Mouse (Mus musculus) brain, adult 2 months (tissue): ENCODE measurements around the gene Zfp169.

ENCODE experiments used
- DNase-seq: peaks from one replicate; pipeline ENCODE4 v3.0.0; 2011; ENCODE audit warnings: low read depth, low spot score

Zfp169 gene

GRCm38 (mm10) chr13:48519122-48519521 lies 5.9 kb upstream of the Zfp169 start:
- peak; percentile 51 for DNase-seq

GRCm38 (mm10) chr13:48515861-48516260 lies 2.6 kb upstream of the Zfp169 start:
- no peak for DNase-seq

GRCm38 (mm10) chr13:48508661-48509060 lies 4.6 kb downstream of the Zfp169 start:
- DNase-seq = no peak

GRCm38 (mm10) chr13:48502422-48502821 lies 10.8 kb downstream of the Zfp169 start:
- no peak for DNase-seq

GRCm38 (mm10) chr13:48498676-48499075 lies 14.6 kb downstream of the Zfp169 start:
- no peak for DNase-seq

GRCm38 (mm10) chr13:48497693-48498221 lies 15.5 kb downstream of the Zfp169 start:
- DNase-seq = peak; percentile 91

GRCm38 (mm10) chr13:48493183-48493582 lies 20.1 kb downstream of the Zfp169 start:
- peak; percentile 84 for DNase-seq

GRCm38 (mm10) chr13:48490396-48491182 lies 22.7 kb downstream of the Zfp169 start:
- no peak for DNase-seq

GRCm38 (mm10) chr13:48483606-48484005 lies 29.6 kb downstream of the Zfp169 start:
- DNase-seq = peak; percentile 56

GRCm38 (mm10) chr13:48468656-48469180 lies 44.5 kb downstream of the Zfp169 start:
- no peak for DNase-seq

GRCm38 (mm10) chr13:48466186-48466585 lies 47.1 kb downstream of the Zfp169 start:
- DNase-seq = peak; percentile 17

GRCm38 (mm10) chr13:48464170-48464569 lies 49.1 kb downstream of the Zfp169 start:
- peak; percentile 87 for DNase-seq

- DNase-seq = no peak
Observed at GRCm38 (mm10) chr13:48459280-48459679, 54.0 kb downstream of the Zfp169 start.

- DNase-seq = peak; percentile 71
Observed at GRCm38 (mm10) chr13:48448119-48448518, 65.1 kb downstream of the Zfp169 start.

- DNase-seq = no peak
Observed at GRCm38 (mm10) chr13:48443996-48444395, 69.3 kb downstream of the Zfp169 start.

GRCm38 (mm10) chr13:48438321-48438720 lies 74.9 kb downstream of the Zfp169 start:
- no peak for DNase-seq
